ENCODE assay signal across 8 mouse cellular contexts in the genomic region with DNA sequence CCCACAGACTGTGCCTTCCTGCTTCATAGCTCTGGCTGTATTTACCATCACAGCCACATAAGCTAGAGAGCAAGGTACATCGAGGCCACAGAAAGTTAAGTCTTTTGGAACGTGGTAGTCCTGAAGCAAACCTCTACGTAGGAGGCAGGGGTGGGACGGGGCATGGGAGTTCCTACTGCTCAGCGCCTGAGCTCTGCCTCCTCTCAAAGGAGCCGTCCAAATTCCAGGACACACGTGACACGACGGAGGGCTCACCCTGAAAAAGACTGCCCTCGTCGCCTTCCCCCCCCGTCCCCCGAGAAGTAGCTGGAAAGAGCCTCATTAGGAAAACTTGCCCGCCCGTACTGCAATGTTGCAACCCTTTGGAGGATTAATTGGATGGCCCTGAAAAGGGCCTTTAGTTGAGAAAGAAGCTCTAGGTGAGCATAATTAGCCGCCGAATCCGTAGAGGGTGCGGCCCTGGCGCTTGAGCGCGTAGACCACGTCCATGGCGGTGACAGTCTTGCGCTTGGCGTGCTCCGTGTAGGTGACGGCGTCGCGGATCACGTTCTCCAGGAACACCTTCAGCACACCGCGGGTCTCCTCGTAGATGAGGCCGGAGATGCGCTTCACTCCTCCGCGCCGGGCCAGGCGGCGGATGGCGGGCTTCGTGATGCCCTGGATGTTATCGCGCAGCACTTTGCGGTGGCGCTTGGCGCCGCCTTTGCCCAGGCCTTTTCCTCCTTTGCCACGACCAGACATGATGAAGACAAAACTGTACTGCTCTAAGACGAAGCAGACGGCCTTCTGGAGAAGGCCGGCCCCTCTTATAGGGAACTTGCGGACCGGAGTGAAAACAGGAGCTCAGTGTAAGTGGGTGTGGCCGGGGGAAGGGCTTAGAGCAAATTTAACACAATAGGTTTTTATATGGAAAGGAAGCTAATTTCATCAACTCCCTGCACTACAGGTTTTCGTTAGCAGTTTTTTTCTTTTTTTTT. TPM values are rescaled to one million over a fixed set of nuclear protein-coding genes. Genes with fewer than 3 reads are reported as not detected.
DNase-seq lines count a peak whose midpoint lies in the region; ATAC-seq and TF ChIP-seq lines count a peak whose summit lies in the region.
"Not testable (repeated sequence)": the region's sequence is repeated elsewhere in the genome, so short reads cannot be mapped to it uniquely, and the experiment has no call there.

TSS of gene Hist1h4n (minus strand) at position 779 of the 977 bp plus-strand sequence.

- H3K4me2 ChIP-seq in forebrain, postnatal 0 days (ENCODE audit: low read depth) = peak within 1 kb of the TSS; percentile 37; the same call in 1 of the 2 replicates
- H3K4me2 ChIP-seq in limb, embryonic 15.5 days = peak within 1 kb of the TSS; percentile 33
- peak within 1 kb of the TSS; percentile 47 for H3K4me2 ChIP-seq in midbrain, embryonic 13.5 days (replicated peaks)

- ATAC-seq in forebrain, postnatal 0 days = peak; percentile 79
- peak; percentile 87 for ATAC-seq in limb, embryonic 15.5 days (ENCODE audit: insufficient number of reproducible peaks, low FRiP score, low TSS enrichment, low read depth)
- peak; percentile 81 for ATAC-seq in midbrain, embryonic 13.5 days

- not testable (repeated sequence) for H3K9ac ChIP-seq in forebrain, postnatal 0 days; limb, embryonic 15.5 days; midbrain, embryonic 13.5 days (replicated peaks)

- not testable (repeated sequence) for H3ac ChIP-seq in C2C12 (ENCODE audit: control insufficient read depth, insufficient read length, low read depth)

- H3K79me3 ChIP-seq in C2C12 (ENCODE audit: low read depth) = not testable (repeated sequence)

- H3K9me3 ChIP-seq in forebrain, postnatal 0 days (ENCODE audit: low read length); limb, embryonic 15.5 days; midbrain, embryonic 13.5 days: not testable (repeated sequence)

- TF ChIP-seq CTCF in C2C12 (IDR thresholded peaks at IDR 0.05; ENCODE audit: control insufficient read depth, insufficient read depth, insufficient read length); cerebellum, adult 2 months (IDR thresholded peaks at IDR 0.05; ENCODE audit: borderline replicate concordance, insufficient read depth, low read depth, low read length); forebrain, postnatal 0 days (IDR thresholded peaks at IDR 0.05; ENCODE audit: low read depth): not testable (repeated sequence)

- H3K4me1 ChIP-seq in cerebellum, adult 2 months (ENCODE audit: control insufficient read depth, insufficient read depth, low read length); forebrain, postnatal 0 days (ENCODE audit: insufficient read depth); limb, embryonic 15.5 days; midbrain, embryonic 13.5 days (replicated peaks): not testable (repeated sequence)

- not testable (repeated sequence) for H3K79me2 ChIP-seq in C2C12 (ENCODE audit: control insufficient read depth, insufficient read depth)

- H3K27me3 ChIP-seq in C2C12 (ENCODE audit: control insufficient read depth, insufficient read depth, insufficient read length); cerebellum, adult 2 months (ENCODE audit: control insufficient read depth, insufficient read depth, low read length); forebrain, postnatal 0 days (ENCODE audit: insufficient read depth, low read length); limb, embryonic 15.5 days; midbrain, embryonic 13.5 days: not testable (repeated sequence)

- under 1% methylated on average over 24 of the region's 58 CpGs for WGBS in cerebellum, adult 2 months
- 6% methylated on average over 22 of the region's 58 CpGs for WGBS in forebrain, postnatal 0 days
- WGBS in limb, embryonic 15.5 days = under 1% methylated on average over 26 of the region's 58 CpGs
- WGBS in midbrain, embryonic 13.5 days = under 1% methylated on average over 26 of the region's 58 CpGs

- not testable (repeated sequence) for H3K36me3 ChIP-seq in C2C12 (ENCODE audit: control insufficient read depth, insufficient read depth); forebrain, postnatal 0 days (ENCODE audit: insufficient read depth); limb, embryonic 15.5 days; midbrain, embryonic 13.5 days

- intact Hi-C loops in heart, postnatal 10 days (cut with DNase I) = not testable (repeated sequence)

- peak; percentile 28; the same call in 1 of the 2 replicates for TF ChIP-seq POLR2A in cerebellum, adult 2 months (IDR thresholded peaks at IDR 0.05; ENCODE audit: borderline replicate concordance, insufficient read depth, low read length)

- not testable (repeated sequence) for H3K27ac ChIP-seq in cerebellum, adult 2 months (ENCODE audit: insufficient read depth, low read length); forebrain, postnatal 0 days (ENCODE audit: low read depth, low read length); limb, embryonic 15.5 days
- peak within 1 kb of the TSS; percentile 71 for H3K27ac ChIP-seq in midbrain, embryonic 13.5 days

- not testable (repeated sequence) for H3K4me3 ChIP-seq in C2C12 (ENCODE audit: insufficient read depth, poor library complexity, severe bottlenecking); cerebellum, adult 2 months (replicated peaks; ENCODE audit: insufficient read depth, low read depth, low read length); forebrain, postnatal 0 days (ENCODE audit: low read depth, low read length)
- peak within 1 kb of the TSS; percentile 25; the same call in 1 of the 2 replicates for H3K4me3 ChIP-seq in limb, embryonic 15.5 days
- peak within 1 kb of the TSS; percentile 23 for H3K4me3 ChIP-seq in midbrain, embryonic 13.5 days (replicated peaks)

- DNase-seq in cerebellum, adult 2 months = peak; percentile 57 to 58
- not testable (repeated sequence) for DNase-seq in forebrain, postnatal 0 days
- peak; percentile 25 to 30 for DNase-seq in heart, postnatal 10 days
- DNase-seq in kidney, postnatal 14 days = peak; percentile 27
- DNase-seq in spleen, postnatal 4 days (ENCODE audit: low spot score in 2 of 2) = peak; percentile 42 to 73

RNA-seq across cellular contexts. Expression of gene Hist1h4n, which starts in this region (rescaled TPM):
- polyA plus RNA-seq in C2C12 (2012; fragmentation: generic; extraction: Trizol) = 17.3 TPM
- 12.7 and 19.8 TPM in 2 replicates for polyA plus RNA-seq in cerebellum, adult 2 months (2012; rRNA removed)
- total RNA-seq in forebrain, postnatal 0 days (2014; rRNA removed) = 2,245 and 2,544 TPM in 2 replicates
- polyA plus RNA-seq in forebrain, postnatal 0 days (2015; fragmentation: Nextera tagmentation; extraction: Ambion mirVana) = 2.4 and 5.0 TPM in 2 replicates
- 10 to 100 TPM; 39.5 to 61.3 TPM for total RNA-seq in heart, postnatal 10 days (2021)
- polyA plus RNA-seq in limb, embryonic 15.5 days (2015; fragmentation: Nextera tagmentation; extraction: Ambion mirVana) = 9.4 and 12.8 TPM in 2 replicates
- polyA plus RNA-seq in midbrain, embryonic 13.5 days (2015; fragmentation: Nextera tagmentation; extraction: Ambion mirVana) = 11.0 and 11.2 TPM in 2 replicates

Comparison
In these comparisons a context has a peak if more than half of its experiments do, and no peak if none do; other contexts are left out.
1. RNA of gene Hist1h4n (total RNA-seq): 2,245 to 2,544 TPM in forebrain, postnatal 0 days; 39.5 to 61.3 TPM in heart, postnatal 10 days; every median in the first group is over 10 times any median in the second.
2. Peak in every context shown above with its lines, with median percentiles within 50 percentile points of each other: ATAC-seq and H3K4me2 ChIP-seq.